Mouse (Mus musculus): ENCODE measurements around the gene Lhx9.

DNA sequence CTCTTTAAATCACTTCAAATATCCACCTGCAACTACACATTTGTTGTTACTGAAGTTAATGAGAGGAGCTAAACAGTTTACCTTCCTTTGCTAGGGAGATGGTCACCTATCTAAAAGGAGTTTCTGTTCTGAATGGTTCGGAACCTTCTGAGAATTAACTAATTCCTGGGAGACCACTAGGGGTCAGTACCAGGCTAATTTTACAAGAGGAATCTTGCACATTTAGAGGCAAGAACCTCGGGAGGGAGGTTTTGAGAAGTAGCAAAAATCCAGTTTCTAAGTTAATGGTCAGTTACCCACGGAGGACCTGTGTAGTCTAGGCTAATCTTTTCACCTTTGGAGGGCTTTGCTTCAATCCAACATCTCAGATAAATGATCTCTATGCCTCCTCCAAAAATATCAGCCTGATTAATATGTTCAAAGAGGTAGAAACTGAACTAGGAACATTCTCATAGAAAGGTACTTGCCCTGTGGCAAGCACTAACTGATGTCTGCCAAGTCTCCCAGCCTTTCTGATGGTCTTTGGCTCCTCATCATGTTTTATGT is 12.9 kb downstream of the Lhx9 start:
- TF ChIP-seq CTCF (IDR thresholded peaks at IDR 0.05; ENCODE audit: low read depth, low read length) (no peak), TAL1 (conservative IDR thresholded peaks at IDR 0.05; ENCODE audit: low read depth, low read length) (no peak)

All from G1E (cell line).